ENCODE assay signal across 9 mouse cellular contexts in the genomic region with DNA sequence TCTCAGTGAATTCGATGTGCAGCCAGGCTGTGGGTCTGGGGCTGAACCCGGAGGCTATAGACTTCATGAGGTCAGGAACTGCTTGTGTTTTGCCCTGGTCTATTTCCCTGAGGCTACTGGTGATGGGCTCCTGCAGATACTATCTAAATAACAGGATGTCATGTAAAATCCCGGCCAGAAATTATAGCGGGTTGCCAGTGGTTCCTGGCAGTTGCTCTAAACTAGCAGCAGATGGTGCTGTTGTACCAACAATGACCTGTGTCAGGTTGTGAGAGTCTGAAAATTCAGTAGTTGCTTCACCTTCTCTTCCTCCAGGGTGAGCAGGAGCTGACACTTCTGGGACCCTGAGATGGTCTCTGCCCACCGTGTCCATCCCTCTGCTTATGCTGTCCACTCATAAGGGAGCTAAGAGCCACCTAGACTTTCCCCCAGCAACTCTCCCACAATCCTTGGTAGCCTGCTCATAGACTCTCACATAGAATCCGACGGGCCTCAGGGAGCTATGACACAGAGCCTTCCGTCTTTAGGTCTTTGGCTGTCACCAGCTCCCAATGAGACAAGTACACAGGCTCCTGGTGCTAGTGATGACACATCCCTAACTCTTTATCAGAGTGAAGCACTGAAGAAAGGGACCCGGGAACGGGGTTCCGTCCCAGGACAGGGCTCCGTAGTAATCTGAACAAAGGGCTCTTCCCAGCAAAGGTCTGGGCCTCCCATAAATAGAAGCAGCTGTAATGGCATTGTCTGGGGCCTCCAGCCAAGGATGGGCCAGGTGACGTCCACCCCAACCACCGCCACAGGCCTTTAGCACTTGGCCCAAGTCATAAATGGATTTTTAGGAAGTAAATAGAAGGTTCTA.
DNase-seq lines count a peak whose midpoint lies in the region; ATAC-seq lines count a peak whose summit lies in the region.
"Had no signal": no experiment of that assay in that cellular context is flagged by ENCODE, and none has a peak within 500 bp of the region (broad histone marks: within the 10 kb centered on the region; RNA-seq: fewer than 3 reads in every experiment).

No protein-coding gene starts in this region.

- peaks cover 32% of the 10 kb centered on the region for H3K4me1 ChIP-seq in heart, embryonic 10.5 days
- H3K4me1 ChIP-seq in limb, embryonic 12.5 days (replicated peaks): peaks cover 15% of the 10 kb centered on the region

- H3K9ac ChIP-seq in limb, embryonic 12.5 days (replicated peaks): no peak overlapping the region

- H3K9me3 ChIP-seq in heart, embryonic 10.5 days: no peaks in the 10 kb centered on the region
- no peaks in the 10 kb centered on the region for H3K9me3 ChIP-seq in limb, embryonic 12.5 days

- H3K27me3 ChIP-seq in heart, embryonic 10.5 days (ENCODE audit: insufficient read depth, poor library complexity, severe bottlenecking): no peaks in the 10 kb centered on the region; the same call in 1 of the 2 replicates
- H3K27me3 ChIP-seq in limb, embryonic 12.5 days: no peaks in the 10 kb centered on the region

- WGBS in heart, embryonic 10.5 days: 52% methylated on average over 14 of the region's 14 CpGs
- WGBS in limb, embryonic 12.5 days: 65% methylated on average over 14 of the region's 14 CpGs

- 0 out of 2 replicates have a peak overlapping the region, but pooled peaks have one; percentile 4 for H3K27ac ChIP-seq in heart, embryonic 10.5 days
- no peak overlapping the region for H3K27ac ChIP-seq in limb, embryonic 12.5 days

- H3K36me3 ChIP-seq in heart, embryonic 10.5 days: 0 out of 2 replicates have a peak, but pooled peaks cover 3% of the 10 kb centered on the region
- H3K36me3 ChIP-seq in limb, embryonic 12.5 days: peaks cover 15% of the 10 kb centered on the region; the same call in 1 of the 2 replicates

- DNase-seq in CD8-positive naive resting alpha-beta T cell, adult 2 months (ENCODE audit: low read depth in 2 of 2, low spot score in 2 of 2): peak; percentile 27 to 52
- peak; percentile 69 for DNase-seq in adrenal gland, postnatal 10 days
- DNase-seq in embryo, embryonic 9.5 days (ENCODE audit: extremely low spot score): peak; percentile 52
- DNase-seq in heart, embryonic 10.5 days (ENCODE audit: low spot score): no peak
- peak; percentile 48 to 56 for DNase-seq in kidney, adult 8-10 months
- peak; percentile 74 for DNase-seq in naive thymus-derived CD4-positive, alpha-beta T cell, adult 2 months (ENCODE audit: low read depth)
- peak; percentile 54 for DNase-seq in thymus, postnatal 4 days

- H3K4me2 ChIP-seq in limb, embryonic 12.5 days: no peak overlapping the region

- H3K4me3 ChIP-seq in heart, embryonic 10.5 days: no peak overlapping the region
- no peak overlapping the region for H3K4me3 ChIP-seq in limb, embryonic 12.5 days (replicated peaks)
- H3K4me3 ChIP-seq: erythroblast, embryonic 14.5 days had no signal

- ATAC-seq in limb, embryonic 12.5 days (ENCODE audit: insufficient number of reproducible peaks, insufficient read depth, low FRiP score, low TSS enrichment, low read depth): 0 out of 2 replicates have a peak, but pooled peaks have one; percentile 18
